Mouse (Mus musculus) forebrain, embryonic 15.5 days (tissue): ENCODE measurements around the gene Mnd1. TPM values are rescaled to one million over a fixed set of nuclear protein-coding genes. Genes with fewer than 3 reads are reported as not detected.

Source experiments
- ATAC-seq: fragments of 200-750 bp; cut with Nextera tagmentation; replicated peaks from 2 replicates; pipeline ENCODE4 v1.8.0; 2017; ENCODE audit warnings: mild to moderate bottlenecking, moderate TSS enrichment, moderate library complexity
- H3K27ac ChIP-seq: fragments of 300-500 bp; sonication (generic); replicated peaks from 2 replicates; pipeline ENCODE4 v1.5.1; 2015; ENCODE audit warnings: mild to moderate bottlenecking, inconsistent platforms
- H3K27me3 ChIP-seq: fragments of 300-500 bp; sonication (generic); 2 replicates; pipeline ENCODE4 v1.6.1; 2015; ENCODE audit warnings: inconsistent platforms
- H3K36me3 ChIP-seq: fragments of 300-500 bp; sonication (generic); 2 replicates; pipeline ENCODE4 v1.6.1; 2015; ENCODE audit warnings: mild to moderate bottlenecking, inconsistent platforms
- H3K4me1 ChIP-seq: fragments of 300-500 bp; sonication (generic); 2 replicates; pipeline ENCODE4 v1.6.1; 2015; ENCODE audit warnings: inconsistent platforms
- H3K4me2 ChIP-seq: fragments of 300-500 bp; sonication (generic); replicated peaks from 2 replicates; pipeline ENCODE4 v1.6.1; 2015; ENCODE audit warnings: mild to moderate bottlenecking, inconsistent platforms
- H3K4me3 ChIP-seq: fragments of 300-500 bp; sonication (generic); 2 replicates; pipeline ENCODE4 v1.5.1; 2015; ENCODE audit warnings: mild to moderate bottlenecking, inconsistent platforms
- H3K9ac ChIP-seq: fragments of 300-500 bp; sonication (generic); replicated peaks from 2 replicates; pipeline ENCODE4 v1.6.1; 2015; ENCODE audit warnings: mild to moderate bottlenecking, inconsistent platforms
- H3K9me3 ChIP-seq: fragments of 300-500 bp; sonication (generic); 2 replicates; pipeline ENCODE4 v1.6.1; 2016; ENCODE audit warnings: inconsistent platforms
- WGBS: fragments of 180-500 bp; shearing (Covaris S2); methylation state at CpG from one replicate; pipeline ENCODE4 v1.1.7; 2015; ENCODE audit warnings: mixed read lengths; 5-methylcytosine and 5-hydroxymethylcytosine counted together
- polyA plus RNA-seq: library from polyadenylated mRNA; unstranded; fragments of >200 nt; fragmentation: Nextera tagmentation; extraction: Ambion mirVana; gene quantifications from 2 replicates; pipeline ENCODE4 v1.2.1, GENCODE M21; 2015

The Mnd1 gene
- polyA plus RNA-seq, 1 experiment from 2014 or later = 2.5 TPM

- Histone ChIP-seq H3K27me3 (no peaks in the 10 kb centered on the region), H3K4me2 (no peak overlapping the region)
- 74% methylated on average over 13 of the region's 13 CpGs for WGBS
These were observed 93.8 kb downstream of the Mnd1 start for GRCm38 (mm10) chr3:84061523-84062453.

GRCm38 (mm10) chr3:84060946-84061345 is 94.6 kb downstream of the Mnd1 start:
- H3K4me1 ChIP-seq = peaks cover 11% of the 10 kb centered on the region
- no peaks in the 10 kb centered on the region for H3K9me3 ChIP-seq
- ATAC-seq = no peak
- H3K4me3 ChIP-seq = no peak overlapping the region
- H3K4me2 ChIP-seq = no peak overlapping the region
- WGBS = 84% methylated on average over 5 of the region's 5 CpGs
- H3K27me3 ChIP-seq = no peaks in the 10 kb centered on the region
- no peak overlapping the region for H3K9ac ChIP-seq
- H3K27ac ChIP-seq = no peak overlapping the region
- no peaks in the 10 kb centered on the region for H3K36me3 ChIP-seq

More at GRCm38 (mm10) chr3:84061523-84062453, 93.8 kb downstream of the Mnd1 start:
- H3K9ac ChIP-seq = no peak overlapping the region
- H3K4me3 ChIP-seq = no peak overlapping the region
- H3K36me3 ChIP-seq = no peaks in the 10 kb centered on the region
- H3K27ac ChIP-seq = no peak overlapping the region
- no peak for ATAC-seq
- peaks cover 11% of the 10 kb centered on the region for H3K4me1 ChIP-seq
- no peaks in the 10 kb centered on the region for H3K9me3 ChIP-seq

- H3K27ac ChIP-seq = peak overlapping the region; percentile 53
- no peaks in the 10 kb centered on the region for H3K27me3 ChIP-seq
- no peak overlapping the region for H3K9ac ChIP-seq
- H3K36me3 ChIP-seq = no peaks in the 10 kb centered on the region
- H3K4me3 ChIP-seq = no peak overlapping the region
- WGBS = 56% methylated on average over 4 of the region's 4 CpGs
- H3K9me3 ChIP-seq = no peaks in the 10 kb centered on the region
- H3K4me2 ChIP-seq = no peak overlapping the region
- no peak; the same call in 1 of the 2 replicates for ATAC-seq
- H3K4me1 ChIP-seq = peaks cover 11% of the 10 kb centered on the region
These were observed 95.5 kb downstream of the Mnd1 start for GRCm38 (mm10) chr3:84060128-84060527.

- H3K9me3 ChIP-seq = no peaks in the 10 kb centered on the region
- 37% methylated on average over 4 of the region's 4 CpGs for WGBS
- no peaks in the 10 kb centered on the region for H3K36me3 ChIP-seq
- H3K4me3 ChIP-seq = no peak overlapping the region
- peak; percentile 73 for ATAC-seq
- no peak overlapping the region for H3K4me2 ChIP-seq
- H3K27ac ChIP-seq = peak overlapping the region; percentile 53
- H3K27me3 ChIP-seq = no peaks in the 10 kb centered on the region
- no peak overlapping the region for H3K9ac ChIP-seq
- H3K4me1 ChIP-seq = peaks cover 11% of the 10 kb centered on the region
These were observed 95.9 kb downstream of the Mnd1 start for GRCm38 (mm10) chr3:84059676-84060075.

- H3K27ac ChIP-seq = peak overlapping the region; percentile 53
- no peaks in the 10 kb centered on the region for H3K36me3 ChIP-seq
- peaks cover 11% of the 10 kb centered on the region for H3K4me1 ChIP-seq
- no peak overlapping the region for H3K9ac ChIP-seq
- H3K4me2 ChIP-seq = 0 out of 2 replicates have a peak overlapping the region, but pooled peaks have one; percentile 14
- no peaks in the 10 kb centered on the region for H3K9me3 ChIP-seq
- 49% methylated on average over 13 of the region's 13 CpGs for WGBS
- H3K4me3 ChIP-seq = no peak overlapping the region
- ATAC-seq = peak; percentile 57
- no peaks in the 10 kb centered on the region for H3K27me3 ChIP-seq
These were observed 96.3 kb downstream of the Mnd1 start for GRCm38 (mm10) chr3:84059261-84059660.

GRCm38 (mm10) chr3:84048729-84049175 is 106.8 kb downstream of the Mnd1 start:
- Histone ChIP-seq H3K9me3 (no peaks in the 10 kb centered on the region), H3K27me3 (no peaks in the 10 kb centered on the region), H3K27ac (no peak overlapping the region), H3K4me1 (peaks cover 5% of the 10 kb centered on the region; the same call in 1 of the 2 replicates), H3K4me2 (no peak overlapping the region), H3K9ac (no peak overlapping the region), H3K36me3 (no peaks in the 10 kb centered on the region), H3K4me3 (no peak overlapping the region)
- 15% methylated on average over 9 of the region's 9 CpGs for WGBS
- ATAC-seq = peak; percentile 55

- Histone ChIP-seq H3K9ac (no peak overlapping the region), H3K4me2 (no peak overlapping the region), H3K27ac (no peak overlapping the region), H3K9me3 (no peaks in the 10 kb centered on the region), H3K27me3 (no peaks in the 10 kb centered on the region), H3K36me3 (no peaks in the 10 kb centered on the region), H3K4me3 (no peak overlapping the region), H3K4me1 (peaks cover 5% of the 10 kb centered on the region; the same call in 1 of the 2 replicates)
- ATAC-seq = no peak
- WGBS = 96% methylated on average over 8 of the region's 8 CpGs
These were observed 109.4 kb downstream of the Mnd1 start for GRCm38 (mm10) chr3:84046206-84046605.

- Histone ChIP-seq H3K27ac (no peak overlapping the region), H3K4me1 (peaks cover 25% of the 10 kb centered on the region), H3K36me3 (no peaks in the 10 kb centered on the region), H3K4me2 (no peak overlapping the region), H3K9ac (no peak overlapping the region), H3K27me3 (no peaks in the 10 kb centered on the region), H3K4me3 (no peak overlapping the region), H3K9me3 (no peaks in the 10 kb centered on the region)
- WGBS = 89% methylated on average over 8 of the region's 8 CpGs
- ATAC-seq = no peak
These were observed 113.8 kb downstream of the Mnd1 start for GRCm38 (mm10) chr3:84041739-84042138.

- Histone ChIP-seq H3K9ac (peak overlapping the region; percentile 99), H3K27ac (peak overlapping the region; percentile 96), H3K4me1 (peaks cover 36% of the 10 kb centered on the region), H3K27me3 (no peaks in the 10 kb centered on the region), H3K4me3 (peak overlapping the region; percentile 95), H3K4me2 (peak overlapping the region; percentile 90), H3K9me3 (no peaks in the 10 kb centered on the region), H3K36me3 (no peaks in the 10 kb centered on the region)
- WGBS = 3% methylated on average over 23 of the region's 23 CpGs
- ATAC-seq = peak; percentile 62
These were observed 115.0 kb downstream of the Mnd1 start for GRCm38 (mm10) chr3:84040476-84041082.

- peak; percentile 96 for ATAC-seq
- H3K9me3 ChIP-seq = no peaks in the 10 kb centered on the region
- H3K4me2 ChIP-seq = peak within 1 kb of the TSS; percentile 90
- peaks cover 44% of the 10 kb centered on the region for H3K4me1 ChIP-seq
- peak within 1 kb of the TSS; percentile 95 for H3K4me3 ChIP-seq
- peak within 1 kb of the TSS; percentile 99 for H3K9ac ChIP-seq
- peak within 1 kb of the TSS; percentile 96 for H3K27ac ChIP-seq
- H3K36me3 ChIP-seq = peaks cover 3% of the 10 kb centered on the region; the same call in 1 of the 2 replicates
- no peaks in the 10 kb centered on the region for H3K27me3 ChIP-seq
- WGBS = under 1% methylated on average over 91 of the region's 100 CpGs
These were observed 115.7 kb downstream of the Mnd1 start, which contains the start of gene Tmem131l for GRCm38 (mm10) chr3:84039646-84040475. Gene Tmem131l, minus strand, starts transcription at chr3:84040175.

GRCm38 (mm10) chr3:84038981-84039645 is 116.5 kb downstream of the Mnd1 start:
- under 1% methylated on average over 42 of the region's 42 CpGs for WGBS
- H3K9ac ChIP-seq = peak overlapping the region; percentile 99
- peak overlapping the region; percentile 96 for H3K27ac ChIP-seq
- H3K4me2 ChIP-seq = peak overlapping the region; percentile 90
- ATAC-seq = peak; percentile 6
- H3K4me3 ChIP-seq = peak overlapping the region; percentile 95
- H3K36me3 ChIP-seq = peaks cover 3% of the 10 kb centered on the region; the same call in 1 of the 2 replicates
- no peaks in the 10 kb centered on the region for H3K27me3 ChIP-seq
- H3K4me1 ChIP-seq = peaks cover 51% of the 10 kb centered on the region
- H3K9me3 ChIP-seq = no peaks in the 10 kb centered on the region
